8 mouse cellular contexts compared by ENCODE assay signal in genomic region chr4:43380951-43381350, GRCm38 (mm10). TPM values are rescaled to one million over a fixed set of nuclear protein-coding genes. Genes with fewer than 3 reads are reported as not detected.
DNase-seq lines count a peak whose midpoint lies in the region; ATAC-seq and TF ChIP-seq lines count a peak whose summit lies in the region.

No protein-coding gene starts in this region.

- no peak for TF ChIP-seq CTCF in heart, adult 2 months (IDR thresholded peaks at IDR 0.05)
- no peak for TF ChIP-seq CTCF in C2C12 (IDR thresholded peaks at IDR 0.05; ENCODE audit: control insufficient read depth, insufficient read depth, insufficient read length)
- no peak for TF ChIP-seq CTCF in liver, embryonic 14.5 days (IDR thresholded peaks at IDR 0.05; ENCODE audit: low read depth)

- H3K9ac ChIP-seq in heart, adult 2 months (ENCODE audit: low read depth, low read length) = peak overlapping the region; percentile 99
- peak overlapping the region; percentile 73 for H3K9ac ChIP-seq in forebrain, embryonic 15.5 days (replicated peaks)
- H3K9ac ChIP-seq in liver, embryonic 14.5 days (replicated peaks) = no peak overlapping the region

- peaks cover 16% of the 10 kb centered on the region for H3K36me3 ChIP-seq in heart, adult 2 months (ENCODE audit: control insufficient read depth, insufficient read depth, low read length)
- no peaks in the 10 kb centered on the region for H3K36me3 ChIP-seq in C2C12 (ENCODE audit: control insufficient read depth, insufficient read depth)
- H3K36me3 ChIP-seq in forebrain, embryonic 15.5 days = no peaks in the 10 kb centered on the region
- H3K36me3 ChIP-seq in liver, embryonic 14.5 days (replicated peaks; ENCODE audit: control insufficient read depth, insufficient read depth, low read depth) = no peaks in the 10 kb centered on the region

- peak; percentile 3; the same call in 1 of the 2 replicates for ATAC-seq in forebrain, embryonic 15.5 days (replicated peaks)
- no peak for ATAC-seq in liver, embryonic 14.5 days (ENCODE audit: insufficient read depth)

- no peak for TF ChIP-seq EP300 in heart, adult 2 months (IDR thresholded peaks at IDR 0.05; ENCODE audit: insufficient read depth, low read depth, low read length)
- no peak for TF ChIP-seq EP300 in liver, embryonic 14.5 days (IDR thresholded peaks at IDR 0.05; ENCODE audit: low read depth)

- 64% methylated on average over 10 of the region's 10 CpGs for WGBS in heart, adult 2 months
- WGBS in forebrain, embryonic 15.5 days = 49% methylated on average over 10 of the region's 10 CpGs
- 47% methylated on average over 10 of the region's 10 CpGs for WGBS in liver, embryonic 14.5 days (ENCODE audit: insufficient replicate concordance)

- peaks cover 14% of the 10 kb centered on the region for H3K79me3 ChIP-seq in C2C12 (ENCODE audit: low read depth)

- peak overlapping the region; percentile 80 for H3K4me2 ChIP-seq in forebrain, embryonic 15.5 days (replicated peaks)
- H3K4me2 ChIP-seq in liver, embryonic 14.5 days (ENCODE audit: low read depth) = peak overlapping the region; percentile 61; the same call in 1 of the 2 replicates

- peaks cover 12% of the 10 kb centered on the region for H3K4me1 ChIP-seq in heart, adult 2 months (ENCODE audit: control insufficient read depth, insufficient read depth, low read length)
- peaks cover 29% of the 10 kb centered on the region for H3K4me1 ChIP-seq in forebrain, embryonic 15.5 days
- H3K4me1 ChIP-seq in liver, embryonic 14.5 days (replicated peaks; ENCODE audit: control insufficient read depth in 2 of 2, insufficient read depth in 2 of 2, low read length in 1 of 2) = peaks cover 0 to 5% of the 10 kb centered on the region in 2 experiments; a peak in 1 of 4 replicates

- intact Hi-C loops in heart, adult 2 months (cut with DNase I) = loop anchor here (2.0 kb wide), 1 partner anchor 114 kb away; the partner anchor contains the start of gene Atp8b5
- intact Hi-C loops in heart, postnatal 36 days (cut with DNase I) = loop anchor here (1.0 to 5.0 kb wide), 3 partner anchors 39 to 114 kb away; partner anchors contain the start of gene Atp8b5

- peak overlapping the region; percentile 84 for H3ac ChIP-seq in C2C12 (ENCODE audit: control insufficient read depth, insufficient read length, low read depth)

- H3K4me3 ChIP-seq in heart, adult 2 months = peak overlapping the region; percentile 100
- H3K4me3 ChIP-seq in C2C12 (ENCODE audit: insufficient read depth, poor library complexity, severe bottlenecking) = peak overlapping the region; percentile 41
- peak overlapping the region; percentile 56 for H3K4me3 ChIP-seq in forebrain, embryonic 15.5 days
- H3K4me3 ChIP-seq in liver, embryonic 14.5 days (ENCODE audit: insufficient read depth in 1 of 2, low read depth in 2 of 2, low read length in 2 of 2) = no peak overlapping the region; a peak in 1 of 4 replicates

- peak overlapping the region; percentile 100 for H3K27ac ChIP-seq in heart, adult 2 months
- no peak overlapping the region for H3K27ac ChIP-seq in forebrain, embryonic 15.5 days (replicated peaks)
- no peak overlapping the region for H3K27ac ChIP-seq in liver, embryonic 14.5 days

- no peaks in the 10 kb centered on the region; the same call in none of the 2 replicates for H3K79me2 ChIP-seq in heart, adult 2 months (replicated peaks; ENCODE audit: control insufficient read depth, insufficient read depth, low read length)
- peaks cover 31% of the 10 kb centered on the region for H3K79me2 ChIP-seq in C2C12 (ENCODE audit: control insufficient read depth, insufficient read depth)

- TF ChIP-seq POLR2A in heart, adult 2 months (IDR thresholded peaks at IDR 0.05; ENCODE audit: insufficient read depth, low read depth, low read length) = no peak

- DNase-seq in heart, adult 2 months = no peak
- DNase-seq in heart, postnatal 36 days = no peak
- no peak for DNase-seq in liver, embryonic 14.5 days (ENCODE audit: low read depth in 3 of 3, low spot score in 3 of 3)
- no peak for DNase-seq in adrenal gland, postnatal 14 days
- no peak for DNase-seq in right cerebral cortex, postnatal 4 days
- no peak for DNase-seq in thymus, postnatal 4 days

- H3K9me3 ChIP-seq in forebrain, embryonic 15.5 days = no peaks in the 10 kb centered on the region
- H3K9me3 ChIP-seq in liver, embryonic 14.5 days (ENCODE audit: control insufficient read depth, low read length) = no peaks in the 10 kb centered on the region

- H3K27me3 ChIP-seq in heart, adult 2 months (ENCODE audit: control insufficient read depth, insufficient read depth, low read length) = no peaks in the 10 kb centered on the region
- no peaks in the 10 kb centered on the region for H3K27me3 ChIP-seq in C2C12 (ENCODE audit: control insufficient read depth, insufficient read depth, insufficient read length)
- H3K27me3 ChIP-seq in forebrain, embryonic 15.5 days = no peaks in the 10 kb centered on the region
- H3K27me3 ChIP-seq in liver, embryonic 14.5 days (ENCODE audit: control insufficient read depth, insufficient read depth, low read length) = peaks cover 14% of the 10 kb centered on the region

TF ChIP-seq in C2C12, 6 proteins besides CTCF, POLR2A, EP300 and RAD21:
- TF ChIP-seq MYOG (IDR thresholded peaks at IDR 0.05; ENCODE audit: control insufficient read depth, extremely low read depth, insufficient read length) = no peak
- no peak for TF ChIP-seq FOSL1 (IDR thresholded peaks at IDR 0.05; ENCODE audit: insufficient read depth, low read length, poor library complexity, severe bottlenecking)
- no peak for TF ChIP-seq MYOD1 (IDR thresholded peaks at IDR 0.05; ENCODE audit: control insufficient read depth, insufficient read length, low read depth)
- no peak for TF ChIP-seq USF1 (IDR thresholded peaks at IDR 0.05; ENCODE audit: low read depth)
- no peak for TF ChIP-seq CEBPB (IDR thresholded peaks at IDR 0.05; ENCODE audit: low read depth)
- TF ChIP-seq MAX (IDR thresholded peaks at IDR 0.05) = no peak

RNA-seq across cellular contexts. Expression of gene Rusc2, which starts 0.8 kb away (rescaled TPM):
- total RNA-seq in heart, adult 2 months (2021) = 10 to 100 TPM; 43.5 to 45.3 TPM
- 27.2 and 27.5 TPM in 2 replicates for polyA plus RNA-seq in heart, adult 2 months (2012; rRNA removed)
- 10 to 100 TPM; 45.5 to 46.0 TPM for total RNA-seq in heart, postnatal 36 days (2021)
- polyA plus RNA-seq in C2C12 (2012; fragmentation: generic; extraction: Trizol) = 18.8 TPM
- polyA plus RNA-seq in forebrain, embryonic 15.5 days (2015; fragmentation: Nextera tagmentation; extraction: Ambion mirVana) = 59.8 and 64.3 TPM in 2 replicates
- 0.50 and 0.81 TPM in 2 replicates for polyA plus RNA-seq in liver, embryonic 14.5 days (2012; rRNA removed)
- polyA plus RNA-seq in liver, embryonic 14.5 days (2014; fragmentation: Nextera tagmentation; extraction: Ambion mirVana) = 0.28 and 0.81 TPM in 2 replicates
- total RNA-seq in adrenal gland, postnatal 14 days (2021) = 34.8 and 38.6 TPM in 2 replicates

RNA-seq across cellular contexts. Expression of gene Fam166b, which starts 48.0 kb away (rescaled TPM):
- not detected for total RNA-seq in heart, adult 2 months (2021)
- polyA plus RNA-seq in heart, adult 2 months (2012; rRNA removed) = 1.4 TPM in 1 of 2 replicates, not detected in the other
- not detected for total RNA-seq in heart, postnatal 36 days (2021)
- polyA plus RNA-seq in C2C12 (2012; fragmentation: generic; extraction: Trizol) = 0.06 TPM
- polyA plus RNA-seq in forebrain, embryonic 15.5 days (2015; fragmentation: Nextera tagmentation; extraction: Ambion mirVana) = 0.65 and 0.70 TPM in 2 replicates
- polyA plus RNA-seq in liver, embryonic 14.5 days (2012; rRNA removed) = not detected in 2 replicates
- polyA plus RNA-seq in liver, embryonic 14.5 days (2014; fragmentation: Nextera tagmentation; extraction: Ambion mirVana) = not detected in 2 replicates
- total RNA-seq in adrenal gland, postnatal 14 days (2021) = not detected in 2 replicates

Comparison
In these comparisons a context has a peak if more than half of its experiments do, and no peak if none do; other contexts are left out.
1. H3K4me3 ChIP-seq: peak in heart, adult 2 months (single experiment), C2C12 (single experiment) and forebrain, embryonic 15.5 days (single experiment); none in liver, embryonic 14.5 days (0 of 2).
2. RNA of gene Rusc2, which starts 0.8 kb away (polyA plus RNA-seq): 59.8 to 64.3 TPM in forebrain, embryonic 15.5 days, 27.2 to 27.5 TPM in heart, adult 2 months and 18.8 TPM in C2C12 (single experiment); 0.28 to 0.81 TPM in liver, embryonic 14.5 days; every median in the first group is over 10 times any median in the second.